Mouse (Mus musculus): ENCODE results near the gene Slc24a1.

- TF ChIP-seq CTCF (IDR thresholded peaks at IDR 0.05; ENCODE audit: low read depth, low read length) (no peak), POLR2A (IDR thresholded peaks at IDR 0.05; ENCODE audit: borderline replicate concordance, low read depth, low read length) (no peak)
These were observed 37.4 kb downstream of the Slc24a1 start for GRCm38 (mm10) chr9:64913973-64914372.
